8 mouse cellular contexts compared by ENCODE assay signal in genomic region chr4:32251005-32251365, GRCm38 (mm10). TPM values are rescaled to one million over a fixed set of nuclear protein-coding genes. Genes with fewer than 3 reads are reported as not detected.
DNase-seq lines count a peak whose midpoint lies in the region; ATAC-seq and TF ChIP-seq lines count a peak whose summit lies in the region.

No protein-coding gene starts in this region.

- H3K4me1 ChIP-seq in forebrain, embryonic 13.5 days, result peaks cover 68% of the 10 kb centered on the region
- peaks cover 59% of the 10 kb centered on the region for H3K4me1 ChIP-seq in hindbrain, embryonic 12.5 days
- H3K4me1 ChIP-seq in liver, adult 2 months (ENCODE audit: control insufficient read depth, insufficient read depth, low read length), result peaks cover 23% of the 10 kb centered on the region
- peaks cover 46% of the 10 kb centered on the region for H3K4me1 ChIP-seq in midbrain, embryonic 15.5 days

- H3K27me3 ChIP-seq in forebrain, embryonic 13.5 days, result no peaks in the 10 kb centered on the region
- H3K27me3 ChIP-seq in hindbrain, embryonic 12.5 days, result no peaks in the 10 kb centered on the region
- no peaks in the 10 kb centered on the region for H3K27me3 ChIP-seq in liver, adult 2 months (ENCODE audit: control insufficient read depth, insufficient read depth, low read length)
- H3K27me3 ChIP-seq in midbrain, embryonic 15.5 days (replicated peaks), result no peaks in the 10 kb centered on the region

- H3K9ac ChIP-seq in forebrain, embryonic 13.5 days, result peak overlapping the region; percentile 59
- H3K9ac ChIP-seq in hindbrain, embryonic 12.5 days, result peak overlapping the region; percentile 58
- H3K9ac ChIP-seq in liver, adult 2 months (ENCODE audit: low read depth, low read length), result peak overlapping the region; percentile 30; the same call in 1 of the 2 replicates
- H3K9ac ChIP-seq in midbrain, embryonic 15.5 days, result no peak overlapping the region; the same call in 1 of the 2 replicates

- 2% methylated on average over 8 of the region's 8 CpGs for WGBS in forebrain, embryonic 13.5 days
- 2% methylated on average over 8 of the region's 8 CpGs for WGBS in hindbrain, embryonic 12.5 days
- WGBS in liver, adult 2 months, result 52% methylated on average over 8 of the region's 8 CpGs
- 1% methylated on average over 8 of the region's 8 CpGs for WGBS in midbrain, embryonic 15.5 days

- intact Hi-C loops in left cerebral cortex, postnatal 36 days (cut with DNase I), result loop anchor here (1.0 kb wide), 1 partner anchor 54 kb away; no protein-coding TSS in a partner anchor

- no peak for TF ChIP-seq CTCF in liver, adult 2 months (IDR thresholded peaks at IDR 0.05; ENCODE audit: low read depth, low read length)

- peak; percentile 64 for ATAC-seq in forebrain, embryonic 13.5 days
- peak; percentile 52 for ATAC-seq in hindbrain, embryonic 12.5 days (ENCODE audit: low FRiP score)
- peak; percentile 34; the same call in 1 of the 2 replicates for ATAC-seq in midbrain, embryonic 15.5 days (replicated peaks)

- DNase-seq in left cerebral cortex, postnatal 36 days (ENCODE audit: low spot score in 2 of 2), result peak; percentile 30 to 32
- DNase-seq in left cerebral cortex, adult 11 months (ENCODE audit: low spot score), result no peak
- DNase-seq in adrenal gland, postnatal 36 days, result peak; percentile 41 to 51
- peak; percentile 37 for DNase-seq in liver, adult 2 months (ENCODE audit: extremely low read depth, low read depth, low spot score)
- DNase-seq in testis, postnatal 14 days (ENCODE audit: low spot score), result no peak

- peak overlapping the region; percentile 51 for H3K4me2 ChIP-seq in forebrain, embryonic 13.5 days
- H3K4me2 ChIP-seq in hindbrain, embryonic 12.5 days (replicated peaks), result peak overlapping the region; percentile 30
- H3K4me2 ChIP-seq in midbrain, embryonic 15.5 days, result peak overlapping the region; percentile 33

- H3K79me2 ChIP-seq in liver, adult 2 months (ENCODE audit: control insufficient read depth, insufficient read depth, low read length), result peaks cover 10% of the 10 kb centered on the region; the same call in 1 of the 2 replicates

- no peaks in the 10 kb centered on the region for H3K36me3 ChIP-seq in forebrain, embryonic 13.5 days (ENCODE audit: poor library complexity, severe bottlenecking)
- no peaks in the 10 kb centered on the region for H3K36me3 ChIP-seq in hindbrain, embryonic 12.5 days
- H3K36me3 ChIP-seq in liver, adult 2 months (ENCODE audit: control insufficient read depth, insufficient read depth, low read length), result no peaks in the 10 kb centered on the region
- no peaks in the 10 kb centered on the region for H3K36me3 ChIP-seq in midbrain, embryonic 15.5 days (replicated peaks)

- no peak for TF ChIP-seq POLR2A in liver, adult 2 months (IDR thresholded peaks at IDR 0.05; ENCODE audit: extremely low read depth, insufficient read depth, low read length)

- H3K9me3 ChIP-seq in forebrain, embryonic 13.5 days (replicated peaks), result no peaks in the 10 kb centered on the region
- H3K9me3 ChIP-seq in hindbrain, embryonic 12.5 days (replicated peaks), result no peaks in the 10 kb centered on the region
- H3K9me3 ChIP-seq in midbrain, embryonic 15.5 days, result no peaks in the 10 kb centered on the region

- peak overlapping the region; percentile 83 for H3K27ac ChIP-seq in forebrain, embryonic 13.5 days
- H3K27ac ChIP-seq in hindbrain, embryonic 12.5 days, result peak overlapping the region; percentile 85
- H3K27ac ChIP-seq in liver, adult 2 months (replicated peaks; ENCODE audit: insufficient read depth, low read depth, low read length), result peak overlapping the region; percentile 33
- peak overlapping the region; percentile 26 for H3K27ac ChIP-seq in midbrain, embryonic 15.5 days

- peak overlapping the region; percentile 20; the same call in 1 of the 2 replicates for H3K4me3 ChIP-seq in forebrain, embryonic 13.5 days
- H3K4me3 ChIP-seq in hindbrain, embryonic 12.5 days, result no peak overlapping the region
- H3K4me3 ChIP-seq in liver, adult 2 months (ENCODE audit: insufficient read depth, low read depth, low read length), result no peak overlapping the region
- H3K4me3 ChIP-seq in midbrain, embryonic 15.5 days, result no peak overlapping the region

RNA-seq across cellular contexts. Expression of gene Bach2, which starts 12.4 kb away (rescaled TPM):
- total RNA-seq in left cerebral cortex, postnatal 36 days (2021), result 10 to 100 TPM; 12.6 to 16.0 TPM
- total RNA-seq in adrenal gland, postnatal 36 days (2021), result 1 to 10 TPM; 3.5 to 5.4 TPM
- polyA plus RNA-seq in forebrain, embryonic 13.5 days (2015; fragmentation: Nextera tagmentation; extraction: Ambion mirVana), result 26.2 and 31.6 TPM in 2 replicates
- 25.4 and 27.3 TPM in 2 replicates for polyA plus RNA-seq in hindbrain, embryonic 12.5 days (2016; fragmentation: Nextera tagmentation; extraction: Ambion mirVana)
- total RNA-seq in liver, adult 2 months (2014; rRNA removed), result 5.9 and 6.0 TPM in 2 replicates
- polyA plus RNA-seq in liver, adult 2 months (2012; rRNA removed), result 2.1 and 5.3 TPM in 2 replicates
- 22.3 and 25.3 TPM in 2 replicates for polyA plus RNA-seq in midbrain, embryonic 15.5 days (2015; fragmentation: Nextera tagmentation; extraction: Ambion mirVana)

Comparison
In these comparisons a context has a peak if more than half of its experiments do, and no peak if none do; other contexts are left out.
1. DNase-seq: peak in left cerebral cortex, postnatal 36 days (2 of 2), adrenal gland, postnatal 36 days (2 of 2) and liver, adult 2 months (single experiment); none in left cerebral cortex, adult 11 months (single experiment) and testis, postnatal 14 days (single experiment).
2. H3K27ac ChIP-seq: peak in every context shown above with its lines; median percentile 85 in hindbrain, embryonic 12.5 days; 83 in forebrain, embryonic 13.5 days; 33 in liver, adult 2 months; 26 in midbrain, embryonic 15.5 days.
3. Peak in every context shown above with its lines, with median percentiles within 50 percentile points of each other: ATAC-seq and H3K4me2 ChIP-seq.